Mouse (Mus musculus): ENCODE measurements around the gene Cd209c.
A peak's percentile ranks its signal among the peaks of the same experiment; 100 is the strongest.

Cd209c gene

GRCm38 (mm10) chr8:3954646-3955045 is at the start of gene Cd209c:
TSS of gene Cd209c (minus strand) at chr8:3954746.
- no peak for DNase-seq (ENCODE audit: low read depth, low spot score)

GRCm38 (mm10) chr8:3994219-3994618 is 39.7 kb upstream of the Cd209c start:
- no peak for DNase-seq (ENCODE audit: low read depth, low spot score)

- peak; percentile 1 for DNase-seq (ENCODE audit: low read depth, low spot score)
Measured at GRCm38 (mm10) chr8:3956037-3956436, 1.5 kb upstream of the Cd209c start.

GRCm38 (mm10) chr8:3940023-3940422 is 14.5 kb downstream of the Cd209c start:
- no peak for DNase-seq (ENCODE audit: low read depth, low spot score)

- no peak for DNase-seq (ENCODE audit: low read depth, low spot score)
Measured at GRCm38 (mm10) chr8:3926744-3927143, 27.8 kb downstream of the Cd209c start, which contains the start of gene Cd209b. TSS of gene Cd209b (minus strand) at chr8:3926844.
